Mouse (Mus musculus) ovary, postnatal 14 days (tissue): ENCODE measurements around the gene Prr13.

Source experiments
- DNase-seq: peaks from one replicate; pipeline ENCODE4 v3.0.0; 2022; ENCODE audit warnings: low spot score

The Prr13 gene

DNA sequence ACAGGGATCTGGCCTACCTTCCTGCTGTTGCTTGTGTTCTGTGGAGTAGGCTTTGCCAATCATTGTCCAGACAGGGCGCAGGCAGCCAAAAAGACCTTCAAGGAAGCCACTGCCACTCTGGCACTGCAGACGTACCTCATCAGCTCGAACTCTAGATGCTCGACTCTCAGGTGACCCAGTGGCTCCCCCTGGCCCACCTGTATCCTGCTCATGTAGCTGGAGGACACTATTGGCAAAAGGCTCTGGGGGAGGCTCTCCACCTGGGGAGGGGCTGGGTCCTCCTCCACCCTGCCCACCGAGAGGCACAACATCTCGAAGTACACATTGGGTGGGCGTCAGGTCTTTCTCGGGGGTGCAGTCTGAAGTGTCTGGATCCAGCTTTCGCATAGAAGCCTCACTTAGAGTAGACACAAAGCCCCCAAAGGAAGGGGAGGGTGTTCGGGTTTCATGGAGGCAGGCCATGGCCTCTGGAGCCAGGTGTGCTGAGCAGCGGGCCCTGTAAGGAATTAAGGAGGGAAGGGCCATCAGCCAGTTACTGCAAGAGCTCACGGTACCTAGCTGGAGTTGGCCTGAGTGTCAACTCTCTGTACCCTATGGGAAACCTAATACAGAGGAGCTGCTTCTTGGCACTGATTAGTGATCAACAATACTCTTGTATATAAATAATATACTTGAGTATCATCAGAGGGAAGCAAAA is 46.4 kb downstream of the Prr13 start:
- no peak for DNase-seq

DNA sequence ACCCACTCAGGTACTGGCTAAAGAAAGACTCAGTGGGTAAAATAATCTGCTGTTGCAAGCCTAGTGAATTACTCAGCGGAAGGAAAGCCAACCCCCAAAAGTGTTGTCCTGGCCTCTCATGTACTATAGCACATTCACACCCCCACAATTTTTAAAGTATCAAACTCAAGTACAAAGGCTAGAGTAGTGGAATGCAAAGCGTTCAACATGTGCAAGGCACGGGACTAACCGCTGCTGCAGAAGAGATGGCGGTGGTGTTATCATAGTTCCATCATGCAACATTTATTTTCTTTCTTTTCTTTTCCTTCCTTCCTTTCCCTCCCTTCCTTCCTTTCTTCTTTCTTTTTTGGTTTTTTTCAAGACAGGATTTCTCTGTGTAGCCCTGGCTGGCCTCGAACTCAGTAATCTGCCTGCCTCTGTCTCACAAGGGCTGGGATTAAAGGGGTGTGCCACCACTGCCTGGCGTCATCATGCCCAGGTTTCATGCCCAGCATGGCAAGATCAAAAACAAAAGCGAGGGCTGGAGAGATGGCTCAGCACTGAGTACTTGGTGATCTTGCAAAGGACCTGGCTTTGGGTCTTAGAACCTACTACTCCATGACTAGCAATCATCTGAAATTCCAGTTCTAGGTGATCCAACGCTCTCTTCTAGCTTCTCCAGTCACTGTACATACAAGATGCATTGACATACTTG is 47.1 kb downstream of the Prr13 start:
- no peak for DNase-seq

- DNase-seq = no peak
These were observed 47.6 kb downstream of the Prr13 start for GRCm38 (mm10) chr15:102506464-102506830.

- DNase-seq = no peak
These were observed 48.0 kb downstream of the Prr13 start for GRCm38 (mm10) chr15:102506864-102507263.

- DNase-seq = no peak
These were observed 48.7 kb downstream of the Prr13 start for GRCm38 (mm10) chr15:102507561-102507960.

DNA sequence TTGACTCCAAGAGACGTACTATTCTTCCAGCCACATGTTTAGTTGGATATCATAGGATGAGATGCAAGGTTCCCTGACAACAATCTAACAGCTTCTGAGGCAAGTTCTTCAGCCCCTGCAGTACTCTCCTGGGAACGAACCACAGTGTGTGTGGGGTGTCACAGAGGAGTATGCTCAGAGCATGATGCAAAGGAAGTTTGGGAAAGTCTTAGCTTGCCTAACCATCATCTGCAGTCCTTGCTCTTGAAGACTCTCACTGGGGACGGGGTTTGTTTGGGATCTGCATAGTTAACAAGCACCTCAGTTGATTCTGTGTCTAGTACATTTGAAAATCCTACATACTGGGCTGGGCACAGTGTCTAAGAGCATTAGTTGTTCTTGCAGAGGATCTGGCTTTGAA is 49.5 kb downstream of the Prr13 start:
- no peak for DNase-seq

DNA sequence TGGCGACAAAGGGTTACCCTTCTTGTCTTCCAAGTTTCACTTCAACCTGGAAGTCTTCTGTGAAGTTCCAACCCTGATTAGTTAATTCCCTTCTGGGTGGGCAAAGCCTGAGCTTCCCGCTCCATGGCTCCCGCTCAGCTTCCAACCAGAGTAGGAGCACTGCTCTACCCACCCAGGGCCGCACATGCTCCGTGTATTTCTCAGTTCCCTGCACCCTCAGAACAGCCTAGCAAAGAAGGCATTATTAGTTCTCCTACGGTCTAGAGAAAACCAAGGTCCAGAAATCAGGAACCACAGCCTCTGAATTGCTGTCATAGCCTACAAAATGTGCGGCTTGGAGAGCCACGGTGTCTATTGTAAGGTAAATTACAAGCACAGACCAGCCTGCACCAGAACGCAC is 51.3 kb downstream of the Prr13 start:
- DNase-seq = no peak

DNA sequence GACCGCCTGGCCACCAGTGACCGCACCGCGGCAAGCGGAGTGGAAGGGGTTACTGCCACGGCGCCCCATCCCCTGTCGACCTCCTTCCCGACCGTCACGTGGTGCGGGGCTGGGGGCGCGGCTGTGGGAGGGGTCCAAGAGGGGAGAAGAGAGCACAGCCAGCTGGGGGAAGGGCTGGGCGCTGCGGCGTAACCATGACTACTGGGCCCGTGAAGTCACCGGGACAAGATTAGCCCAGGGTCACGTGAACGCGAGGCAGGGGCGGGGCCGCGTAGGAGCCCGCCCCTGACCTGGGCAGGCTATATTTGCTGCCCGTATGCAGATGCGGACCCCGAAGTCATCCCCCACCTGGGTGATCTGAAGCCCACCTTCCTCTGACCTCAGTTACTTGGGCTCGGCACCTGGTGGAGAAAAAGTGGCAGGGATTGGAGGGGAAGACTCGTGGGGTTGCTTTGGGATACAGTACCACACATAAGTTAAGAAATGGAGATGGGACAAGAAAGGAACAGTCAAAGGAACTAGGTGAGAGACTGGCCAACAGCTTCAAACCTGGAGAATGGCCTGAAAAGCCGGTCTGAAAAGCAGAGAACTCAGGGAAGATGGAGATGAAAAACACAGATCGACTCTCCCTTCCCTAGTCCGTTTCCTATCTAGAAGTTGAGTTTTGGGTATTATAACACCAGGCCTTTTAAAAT is 51.9 kb downstream of the Prr13 start:
- peak; percentile 84 for DNase-seq

- DNase-seq = no peak
These were observed 52.5 kb downstream of the Prr13 start for GRCm38 (mm10) chr15:102511285-102511833.

- DNase-seq = no peak
These were observed 53.2 kb downstream of the Prr13 start for GRCm38 (mm10) chr15:102512010-102512409.
